Mouse (Mus musculus) MEL (cell line): Measurements from ENCODE around the gene Cep104. TPM values are rescaled to one million over a fixed set of nuclear protein-coding genes. Genes with fewer than 3 reads are reported as not detected.

Experiments
- DNase-seq: peaks from one replicate; pipeline ENCODE4 v3.0.0; 2011; ENCODE audit warnings: low read depth, low spot score
- H3K27ac ChIP-seq: 2 replicates; pipeline ENCODE4 v1.5.1; 2012; ENCODE audit warnings: low read depth, mild to moderate bottlenecking, control low read depth, low read length, moderate library complexity; ENCODE audit not compliant: control insufficient read depth
- H3K27me3 ChIP-seq, 2 experiments: fragments of 150-350 bp in 1 of 2; sonication (generic) in 1 of 2; 2 replicates each; pipeline ENCODE4 v1.6.1; 2012; ENCODE audit warnings: low read length in 2 of 2, mild to moderate bottlenecking in 2 of 2, improper control_type of control experiment in 1 of 2, moderate library complexity in 1 of 2; ENCODE audit not compliant: insufficient read depth in 2 of 2, control insufficient read depth in 1 of 2
- H3K36me3 ChIP-seq, 2 experiments: 2 replicates each; pipeline ENCODE4 v1.6.1; 2012 to 2014; ENCODE audit warnings: low read length in 2 of 2, improper control_type of control experiment in 1 of 2, inconsistent platforms in 1 of 2, mild to moderate bottlenecking in 1 of 2; ENCODE audit not compliant: insufficient read depth in 2 of 2, control insufficient read depth in 1 of 2
- H3K4me1 ChIP-seq, 2 experiments: fragments of 150-350 bp in 1 of 2; sonication (generic) in 1 of 2; 2 replicates each; pipeline ENCODE4 v1.6.1; 2012; ENCODE audit warnings: low read length in 2 of 2, improper control_type of control experiment in 1 of 2, mild to moderate bottlenecking in 1 of 2; ENCODE audit not compliant: insufficient read depth in 2 of 2, control insufficient read depth in 1 of 2
- H3K4me3 ChIP-seq, 2 experiments: fragments of 150-350 bp in 1 of 2; sonication (generic) in 1 of 2; 2 replicates each; pipeline ENCODE4 v1.5.1; 2012; ENCODE audit warnings: low read depth in 2 of 2, low read length in 2 of 2, mild to moderate bottlenecking in 2 of 2, moderate library complexity in 2 of 2, control low read depth in 1 of 2, improper control_type of control experiment in 1 of 2; ENCODE audit not compliant: control insufficient read depth in 1 of 2, insufficient read depth in 1 of 2
- H3K79me2 ChIP-seq: 2 replicates; pipeline ENCODE4 v1.6.1; 2012; ENCODE audit warnings: mild to moderate bottlenecking, low read length, moderate library complexity; ENCODE audit not compliant: control insufficient read depth, poor library complexity, insufficient read depth
- H3K9ac ChIP-seq: 2 replicates; pipeline ENCODE4 v1.6.1; 2012; ENCODE audit warnings: low read depth, mild to moderate bottlenecking, control low read depth, low read length, moderate library complexity; ENCODE audit not compliant: control insufficient read depth, poor library complexity, severe bottlenecking
- H3K9me3 ChIP-seq: fragments of 150-350 bp; sonication (generic); replicated peaks from 2 replicates; pipeline ENCODE4 v1.6.1; 2012; ENCODE audit warnings: mild to moderate bottlenecking, low read length, improper control_type of control experiment, moderate library complexity; ENCODE audit not compliant: insufficient read depth
- E2F4 ChIP-seq: IDR thresholded peaks from 2 replicates; pipeline ENCODE4 v1.6.1; 2011; ENCODE audit warnings: low read depth, low read length, improper control_type of control experiment, borderline replicate concordance
- GATA1 ChIP-seq: IDR thresholded peaks from 2 replicates; pipeline ENCODE4 v1.6.1; 2011; ENCODE audit warnings: low read depth, low read length, improper control_type of control experiment
- MAZ ChIP-seq: IDR thresholded peaks from 2 replicates; pipeline ENCODE4 v1.6.1; 2012; ENCODE audit warnings: low read depth, mild to moderate bottlenecking, inconsistent platforms, low read length, improper control_type of control experiment
- MEF2A ChIP-seq: IDR thresholded peaks from 2 replicates; pipeline ENCODE4 v1.6.1; 2014; ENCODE audit warnings: low read depth, mild to moderate bottlenecking, inconsistent platforms, low read length, improper control_type of control experiment; ENCODE audit not compliant: poor library complexity, insufficient replicate concordance, severe bottlenecking; ENCODE audit errors: extremely low read depth
- MXI1 ChIP-seq: IDR thresholded peaks from 2 replicates; pipeline ENCODE4 v1.6.1; 2011; ENCODE audit warnings: mild to moderate bottlenecking, low read depth, low read length, improper control_type of control experiment
- POLR2AphosphoS5 ChIP-seq: IDR thresholded peaks from 2 replicates; pipeline ENCODE4 v1.6.1; 2012; ENCODE audit warnings: low read depth, borderline replicate concordance, mild to moderate bottlenecking, inconsistent platforms, low read length, moderate library complexity, mixed read lengths
- RAD21 ChIP-seq: IDR thresholded peaks from 2 replicates; pipeline ENCODE4 v1.6.1; 2011; ENCODE audit warnings: mild to moderate bottlenecking, low read depth, low read length, improper control_type of control experiment
- RCOR1 ChIP-seq: IDR thresholded peaks from 2 replicates; pipeline ENCODE4 v1.6.1; 2012; ENCODE audit warnings: low read depth, mild to moderate bottlenecking, inconsistent platforms, low read length, improper control_type of control experiment
- USF1 ChIP-seq: IDR thresholded peaks from 2 replicates; pipeline ENCODE4 v1.6.1; 2014; ENCODE audit warnings: low read depth, mild to moderate bottlenecking, inconsistent platforms, low read length, improper control_type of control experiment, moderate library complexity
- ZC3H11A ChIP-seq: IDR thresholded peaks from 2 replicates; pipeline ENCODE4 v1.6.1; 2012; ENCODE audit warnings: low read depth, mild to moderate bottlenecking, inconsistent platforms, low read length, improper control_type of control experiment
- ZNF384 ChIP-seq: IDR thresholded peaks from 2 replicates; pipeline ENCODE4 v1.6.1; 2012; ENCODE audit warnings: low read depth, mild to moderate bottlenecking, inconsistent platforms, low read length, improper control_type of control experiment
- polyA plus RNA-seq, 2 experiments: library from polyadenylated mRNA; stranded (reverse) in 1 of 2; unstranded in 1 of 2; fragments of >175 nt in 1 of 2; fragments of >200 nt in 1 of 2; gene quantifications; 2 replicates each; pipeline versions ENCODE4 v1.2.1 to v1.2.4; 2012; ENCODE audit warnings: low replicate concordance in 2 of 2, low read depth in 1 of 2; ENCODE audit not compliant: insufficient read length in 2 of 2, insufficient read depth in 1 of 2, missing spikeins in 1 of 2
- total RNA-seq: library from RNA; depleted of rRNA; stranded (reverse); fragments of 300-350 nt; gene quantifications from 2 replicates; pipeline ENCODE4 v1.2.3, GENCODE M21; 2012

Gene Cep104
- total and polyA plus RNA-seq, 3 experiments = 8.5 to 19.9 TPM; not detected in 1

DNA sequence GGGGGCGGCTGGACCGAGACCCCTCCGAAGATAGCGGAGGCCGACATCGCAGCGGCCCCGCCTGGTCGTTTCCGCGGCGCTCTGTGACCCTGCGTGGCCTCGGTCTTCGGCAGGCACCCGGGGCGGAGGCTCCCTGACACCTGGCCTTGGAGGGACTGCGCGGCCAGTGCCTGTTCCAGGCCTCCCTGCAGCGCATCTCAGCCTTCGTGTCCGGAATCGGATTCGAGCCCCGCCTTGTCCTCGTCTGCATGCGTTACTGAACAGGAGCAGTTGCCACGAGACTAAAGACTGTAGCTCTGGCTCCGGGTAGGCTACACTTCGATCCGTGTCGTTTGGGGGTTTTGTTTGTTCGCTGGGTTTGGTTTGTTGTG, 283 bp downstream of the Cep104 start:
- no peaks in the 10 kb centered on the region for H3K27me3 ChIP-seq
- H3K27ac ChIP-seq = 0 out of 2 replicates have a peak overlapping the region, but pooled peaks have one; percentile 4
- TF ChIP-seq RCOR1 (no peak), MAZ (no peak), ZNF384 (no peak), USF1 (no peak), ZC3H11A (no peak), RAD21 (no peak), GATA1 (no peak)
- H3K79me2 ChIP-seq = peaks cover 34% of the 10 kb centered on the region
- no peaks in the 10 kb centered on the region for H3K9me3 ChIP-seq
- peaks cover 4 to 7% of the 10 kb centered on the region in 2 experiments; a peak in 3 of 4 replicates for H3K4me1 ChIP-seq
- peak overlapping the region; percentile 64 to 98 for H3K4me3 ChIP-seq
- peaks cover 0 to 10% of the 10 kb centered on the region in 2 experiments; a peak in 2 of 4 replicates for H3K36me3 ChIP-seq
- peak overlapping the region; percentile 90 for H3K9ac ChIP-seq
- DNase-seq = peak; percentile 60

DNA sequence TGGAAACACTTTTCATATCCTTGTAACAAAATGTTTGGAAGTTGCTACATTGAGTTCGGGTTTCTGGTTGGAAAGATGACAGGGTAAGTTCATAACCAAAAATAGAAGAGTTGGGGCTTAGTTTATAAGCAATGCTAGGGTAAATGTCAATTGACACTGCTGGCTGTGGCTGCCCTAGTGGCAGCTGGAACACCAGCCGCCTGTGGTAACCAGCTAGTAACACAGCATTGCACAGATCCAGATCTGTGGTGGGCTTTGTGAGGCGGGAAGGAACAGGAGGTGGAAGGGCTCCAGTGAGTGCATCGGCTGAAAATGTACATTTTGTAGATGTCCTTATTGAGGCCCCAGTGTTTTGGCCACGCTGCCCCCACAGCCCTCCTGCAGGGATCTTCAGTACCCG, 774 bp downstream of the Cep104 start:
- peaks cover 0 to 10% of the 10 kb centered on the region in 2 experiments; a peak in 3 of 4 replicates for H3K36me3 ChIP-seq
- peaks cover 34% of the 10 kb centered on the region for H3K79me2 ChIP-seq
- DNase-seq = peak; percentile 57
- peak overlapping the region; percentile 90 for H3K9ac ChIP-seq
- H3K4me3 ChIP-seq = peak overlapping the region; percentile 64 to 98
- TF ChIP-seq E2F4 = no peak
- TF ChIP-seq POLR2AphosphoS5 = no peak
- no peak for TF ChIP-seq MXI1
- no peaks in the 10 kb centered on the region for H3K27me3 ChIP-seq
- no peak overlapping the region for H3K27ac ChIP-seq
- peaks cover 4 to 7% of the 10 kb centered on the region in 2 experiments; a peak in 3 of 4 replicates for H3K4me1 ChIP-seq
- no peaks in the 10 kb centered on the region for H3K9me3 ChIP-seq

DNA sequence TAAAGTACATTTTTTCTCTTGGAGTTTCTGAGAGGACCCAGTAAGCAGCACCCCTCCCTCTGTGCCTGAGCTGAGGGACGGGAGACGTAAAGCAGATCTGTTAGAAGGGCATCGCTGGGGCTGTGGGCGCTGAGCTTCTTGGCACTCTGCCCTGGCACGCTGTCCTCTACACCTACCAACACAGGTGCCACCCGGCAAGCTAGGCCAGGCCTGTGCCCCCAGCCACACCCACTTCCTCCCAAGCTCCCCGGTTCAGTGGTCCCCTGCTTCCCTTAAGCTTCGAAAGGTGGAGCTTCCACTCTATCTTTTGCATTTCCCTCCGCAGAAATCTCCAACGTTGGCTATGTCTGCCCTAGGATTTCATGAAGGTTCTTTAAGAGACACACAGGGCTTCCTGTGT, 4.2 kb downstream of the Cep104 start:
- Histone ChIP-seq H3K9ac (no peak overlapping the region), H3K9me3 (no peaks in the 10 kb centered on the region), H3K36me3 (peaks cover 0 to 7% of the 10 kb centered on the region in 2 experiments; a peak in 2 of 4 replicates), H3K4me3 (no peak overlapping the region), H3K4me1 (peaks cover 4 to 7% of the 10 kb centered on the region in 2 experiments; a peak in 2 of 4 replicates), H3K27ac (no peak overlapping the region), H3K79me2 (peaks cover 29% of the 10 kb centered on the region), H3K27me3 (no peaks in the 10 kb centered on the region)
- TF ChIP-seq MAZ (no peak), MEF2A (no peak)
- DNase-seq = no peak
